Mouse (Mus musculus) CH12.LX (cell line): ENCODE measurements around the gene Amigo1. TPM values are rescaled to one million over a fixed set of nuclear protein-coding genes. Genes with fewer than 3 reads are reported as not detected.

Source experiments
- DNase-seq: peaks from one replicate; pipeline ENCODE4 v3.0.0-alpha.2; 2013; ENCODE audit errors: extremely low read depth
- H3K27ac ChIP-seq: 2 replicates; pipeline ENCODE4 v1.5.1; 2012; ENCODE audit warnings: low read depth, mild to moderate bottlenecking, control low read depth, moderate library complexity; ENCODE audit not compliant: insufficient read depth
- H3K27me3 ChIP-seq: replicated peaks from 2 replicates; pipeline ENCODE3; 2012; ENCODE audit warnings: inconsistent platforms
- H3K36me3 ChIP-seq, 2 experiments: replicated peaks in 1 of 2; 2 replicates each; pipeline versions ENCODE3 to v1.6.1; 2012; ENCODE audit warnings: inconsistent platforms in 1 of 2, low read length in 1 of 2, mild to moderate bottlenecking in 1 of 2, mixed read lengths in 1 of 2, moderate library complexity in 1 of 2; ENCODE audit not compliant: control insufficient read depth in 1 of 2, insufficient read depth in 1 of 2
- H3K4me1 ChIP-seq, 2 experiments: 2 replicates each; pipeline ENCODE4 v1.6.1; 2012; ENCODE audit warnings: inconsistent platforms in 1 of 2, moderate library complexity in 1 of 2; ENCODE audit not compliant: insufficient read depth in 2 of 2, control insufficient read depth in 1 of 2
- H3K4me2 ChIP-seq: 2 replicates; pipeline ENCODE4 v1.6.1; 2012; ENCODE audit warnings: low read depth, mild to moderate bottlenecking, control low read depth; ENCODE audit not compliant: poor library complexity, insufficient read depth, severe bottlenecking
- H3K4me3 ChIP-seq, 3 experiments: fragments of 150-350 bp in 1 of 3; sonication (generic) in 1 of 3; replicated peaks in 1 of 3; 2 replicates each; pipeline versions ENCODE3 to v1.5.1; 2011 to 2012; ENCODE audit warnings: low read depth in 2 of 3, low read length in 2 of 3, mild to moderate bottlenecking in 2 of 3, moderate library complexity in 2 of 3, control low read depth in 1 of 3, improper control_type of control experiment in 1 of 3, inconsistent platforms in 1 of 3, mixed read lengths in 1 of 3; ENCODE audit not compliant: poor library complexity in 1 of 3
- H3K79me2 ChIP-seq: replicated peaks from 2 replicates; pipeline ENCODE4 v1.6.1; 2012; ENCODE audit warnings: mild to moderate bottlenecking, moderate library complexity; ENCODE audit not compliant: control insufficient read depth, poor library complexity, insufficient read depth, severe bottlenecking; ENCODE audit errors: extremely low read depth
- H3K9ac ChIP-seq: 2 replicates; pipeline ENCODE4 v1.6.1; 2012; ENCODE audit warnings: low read depth, mild to moderate bottlenecking, control low read depth, moderate library complexity; ENCODE audit not compliant: insufficient read depth
- H3K9me3 ChIP-seq: replicated peaks from 2 replicates; pipeline ENCODE3; 2012; ENCODE audit warnings: low read length, inconsistent platforms, mixed read lengths
- CHD1 ChIP-seq: IDR thresholded peaks from 2 replicates; pipeline ENCODE4 v1.6.1; 2012; ENCODE audit warnings: low read depth, low read length, improper control_type of control experiment, inconsistent platforms
- CHD2 ChIP-seq: IDR thresholded peaks from 2 replicates; pipeline ENCODE4 v1.6.1; 2011; ENCODE audit warnings: low read length, improper control_type of control experiment
- CTCF ChIP-seq, 2 experiments: IDR thresholded peaks in 1 of 2; conservative IDR thresholded peaks in 1 of 2; 2 replicates each; pipeline ENCODE4 v1.5.1; 2011 to 2012; ENCODE audit warnings: low read depth in 2 of 2, low read length in 2 of 2, improper control_type of control experiment in 1 of 2, inconsistent platforms in 1 of 2, mild to moderate bottlenecking in 1 of 2, moderate library complexity in 1 of 2
- E2F4 ChIP-seq: IDR thresholded peaks from 2 replicates; pipeline ENCODE4 v1.6.1; 2011; ENCODE audit warnings: low read depth, low read length, improper control_type of control experiment; ENCODE audit not compliant: insufficient replicate concordance
- ELF1 ChIP-seq: IDR thresholded peaks from 2 replicates; pipeline ENCODE4 v1.6.1; 2014; ENCODE audit warnings: low read depth, mild to moderate bottlenecking, inconsistent platforms, low read length, improper control_type of control experiment
- EP300 ChIP-seq: IDR thresholded peaks from 2 replicates; pipeline ENCODE4 v1.6.1; 2011; ENCODE audit warnings: low read length, improper control_type of control experiment
- JUN ChIP-seq: IDR thresholded peaks from 2 replicates; pipeline ENCODE4 v1.6.1; 2011; ENCODE audit warnings: low read depth, mild to moderate bottlenecking, low read length, improper control_type of control experiment, moderate library complexity; ENCODE audit not compliant: insufficient read depth
- JUND ChIP-seq: conservative IDR thresholded peaks from 2 replicates; pipeline ENCODE4 v1.6.1; 2011; ENCODE audit warnings: low read depth, low read length, improper control_type of control experiment
- KAT2A ChIP-seq: IDR thresholded peaks from 2 replicates; pipeline ENCODE4 v1.6.1; 2012; ENCODE audit warnings: low read length, improper control_type of control experiment, inconsistent platforms; ENCODE audit not compliant: insufficient replicate concordance
- MAFK ChIP-seq: IDR thresholded peaks from 2 replicates; pipeline ENCODE4 v1.6.1; 2011; ENCODE audit warnings: low read length, improper control_type of control experiment; ENCODE audit not compliant: insufficient replicate concordance
- MAX ChIP-seq: IDR thresholded peaks from 2 replicates; pipeline ENCODE4 v1.6.1; 2011; ENCODE audit warnings: low read length, improper control_type of control experiment
- MAZ ChIP-seq: IDR thresholded peaks from 2 replicates; pipeline ENCODE4 v1.6.1; 2012; ENCODE audit warnings: low read depth, mild to moderate bottlenecking, inconsistent platforms, low read length, improper control_type of control experiment, moderate library complexity
- MXI1 ChIP-seq: IDR thresholded peaks from 2 replicates; pipeline ENCODE4 v1.6.1; 2011; ENCODE audit warnings: mild to moderate bottlenecking, low read depth, low read length, improper control_type of control experiment
- MYC ChIP-seq: IDR thresholded peaks from 2 replicates; pipeline ENCODE4 v1.6.1; 2011; ENCODE audit warnings: low read depth, mild to moderate bottlenecking, improper control_type of control experiment, low read length
- NELFE ChIP-seq: IDR thresholded peaks from 2 replicates; pipeline ENCODE4 v1.6.1; 2011; ENCODE audit warnings: low read depth, low read length, improper control_type of control experiment
- PAX5 ChIP-seq: IDR thresholded peaks from 2 replicates; pipeline ENCODE4 v1.6.1; 2012; ENCODE audit warnings: low read length, inconsistent platforms, mixed read lengths
- POLR2AphosphoS2 ChIP-seq: IDR thresholded peaks from 2 replicates; pipeline ENCODE4 v1.6.1; 2011; ENCODE audit warnings: low read depth, low read length, improper control_type of control experiment
- RAD21 ChIP-seq: IDR thresholded peaks from 2 replicates; pipeline ENCODE4 v1.6.1; 2011; ENCODE audit warnings: low read depth, mild to moderate bottlenecking, low read length, improper control_type of control experiment, moderate library complexity
- RCOR1 ChIP-seq: conservative IDR thresholded peaks from 2 replicates; pipeline ENCODE4 v1.6.1; 2012; ENCODE audit warnings: low read depth, mild to moderate bottlenecking, inconsistent platforms, low read length, improper control_type of control experiment
- SMC3 ChIP-seq: IDR thresholded peaks from 2 replicates; pipeline ENCODE4 v1.6.1; 2011; ENCODE audit warnings: low read depth, low read length, improper control_type of control experiment
- TBP ChIP-seq: conservative IDR thresholded peaks from 2 replicates; pipeline ENCODE4 v1.6.1; 2011; ENCODE audit warnings: low read depth, low read length, improper control_type of control experiment
- UBTF ChIP-seq: IDR thresholded peaks from 2 replicates; pipeline ENCODE4 v1.6.1; 2012; ENCODE audit warnings: low read depth, mild to moderate bottlenecking, inconsistent platforms, low read length, improper control_type of control experiment, moderate library complexity
- USF2 ChIP-seq: conservative IDR thresholded peaks from 2 replicates; pipeline ENCODE4 v1.6.1; 2011; ENCODE audit warnings: low read depth, low read length, improper control_type of control experiment
- ZKSCAN1 ChIP-seq: IDR thresholded peaks from 2 replicates; pipeline ENCODE4 v1.6.1; 2012; ENCODE audit warnings: low read depth, inconsistent platforms, low read length, improper control_type of control experiment, borderline replicate concordance
- ZMIZ1 ChIP-seq: IDR thresholded peaks from 2 replicates; pipeline ENCODE4 v1.6.1; 2012; ENCODE audit warnings: low read depth, mild to moderate bottlenecking, inconsistent platforms, low read length, improper control_type of control experiment
- ZNF384 ChIP-seq: IDR thresholded peaks from 2 replicates; pipeline ENCODE4 v1.6.1; 2012; ENCODE audit warnings: low read depth, low read length, improper control_type of control experiment, inconsistent platforms
- dilution Hi-C: fragments of 300-500 bp; cut with MboI; formaldehyde crosslinking; loops from 2 replicates; pipeline ENCODE4 v1.14.3; 2020; ENCODE audit warnings: low sequenced_read_pairs; ENCODE audit not compliant: extremely low pct_unique_long_range_greater_than_20kb, extremely low pct_ligation_motif_present
- in situ Hi-C: fragments of 300-500 bp; cut with MboI; formaldehyde crosslinking; loops from 3 replicates; pipeline ENCODE4 v1.14.3; 2019; ENCODE audit warnings: low sequenced_read_pairs, low pct_ligation_motif_present, low pct_unique_long_range_greater_than_20kb, mixed read lengths
- polyA plus RNA-seq: library from polyadenylated mRNA; unstranded; fragments of >175 nt; gene quantifications from 2 replicates; pipeline ENCODE4 v1.2.1, GENCODE M21; 2012; ENCODE audit warnings: low read depth; ENCODE audit not compliant: insufficient read length
- total RNA-seq, 2 experiments: library from RNA; depleted of rRNA; stranded (reverse); fragments of 300-350 nt in 1 of 2; fragments of >200 nt in 1 of 2; gene quantifications; 2 replicates each; pipeline ENCODE4 v1.2.3; 2012 to 2014

The Amigo1 gene
- total and polyA plus RNA-seq, 3 experiments = 0.21 to 0.59 TPM; not detected in 1

DNA sequence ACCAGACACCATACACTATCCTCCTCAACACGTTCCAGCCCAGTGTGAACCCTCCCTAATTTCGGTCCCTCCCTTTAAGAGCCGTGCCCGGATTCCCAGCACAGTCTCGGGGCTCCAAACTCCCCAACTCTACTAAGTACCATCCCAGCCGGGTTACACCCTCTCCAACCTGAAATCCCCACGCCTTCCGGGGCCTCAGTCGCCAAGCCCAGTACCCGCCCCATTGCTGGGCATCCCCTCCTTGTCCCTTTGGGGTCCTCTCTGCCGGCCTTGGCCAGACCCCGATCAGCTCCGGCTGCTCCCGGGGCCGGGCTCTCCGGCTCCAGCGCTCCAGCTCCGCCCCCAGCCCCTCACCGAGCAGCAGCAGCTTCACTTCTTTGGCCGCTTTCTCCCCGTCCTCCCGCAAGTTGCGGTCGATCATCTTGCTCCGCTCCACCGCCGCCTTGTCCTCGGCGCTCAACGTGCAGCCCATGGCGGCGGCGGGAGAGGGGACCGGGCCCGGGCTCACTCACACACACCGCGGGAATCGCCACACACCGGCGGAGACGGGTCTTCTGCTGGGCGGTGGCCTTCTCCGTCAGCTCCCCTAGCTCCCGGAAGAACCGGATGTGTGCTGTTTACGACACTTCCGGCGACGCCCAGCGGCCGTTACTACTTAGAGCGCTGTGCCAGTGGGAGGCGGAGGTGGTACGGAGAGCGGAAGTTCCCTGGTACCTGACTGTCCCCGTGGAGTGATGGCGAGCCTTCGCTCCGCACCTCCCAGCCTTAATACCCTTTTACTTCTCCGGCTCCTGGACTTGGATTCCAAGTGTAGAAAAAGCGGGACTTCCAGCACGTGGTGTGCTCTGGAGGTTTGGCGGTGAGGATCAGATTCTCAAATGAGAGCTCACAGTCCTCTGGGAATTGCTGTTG, 40.3 kb upstream of the Amigo1 start, which contains the start of gene Gnai3 (continued):
- TF ChIP-seq RCOR1 (no peak), ELF1 (peak; percentile 89), KAT2A (0 out of 2 replicates have a peak, but pooled peaks have one; percentile 62), CHD2 (no peak), NELFE (peak; percentile 96), E2F4 (no peak), EP300 (no peak), MAX (peak; percentile 80), PAX5 (no peak), SMC3 (no peak), MAFK (no peak), MXI1 (peak; percentile 84)

DNA sequence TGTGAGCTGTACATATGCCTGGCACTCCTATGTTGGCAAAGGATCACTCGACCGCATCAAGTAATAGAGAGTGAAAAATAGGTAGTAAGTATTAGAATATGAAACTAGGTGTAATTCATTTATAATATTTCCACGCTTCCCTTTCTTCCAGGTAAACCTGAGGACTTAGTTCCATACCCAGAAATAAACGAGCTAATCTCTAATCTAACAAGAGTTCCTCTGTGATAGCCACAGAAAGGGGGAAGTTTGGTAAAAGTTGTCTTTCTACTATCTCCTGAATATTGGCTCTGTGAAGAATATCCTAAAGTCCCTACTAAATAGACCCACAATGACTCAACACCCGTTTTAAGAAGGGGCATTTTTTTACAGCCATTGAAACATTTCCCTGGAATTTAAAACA, 39.5 kb upstream of the Amigo1 start:
- Histone ChIP-seq H3K9me3 (no peaks in the 10 kb centered on the region), H3K36me3 (peaks cover 0 to 37% of the 10 kb centered on the region in 2 experiments), H3K79me2 (peaks cover 32% of the 10 kb centered on the region), H3K4me1 (peaks cover 0 to 25% of the 10 kb centered on the region in 2 experiments; a peak in 2 of 4 replicates), H3K27ac (no peak overlapping the region), H3K27me3 (no peaks in the 10 kb centered on the region), H3K4me2 (peak overlapping the region; percentile 96), H3K4me3 (peak overlapping the region; percentile 76 to 98 (median 94)), H3K9ac (peak overlapping the region; percentile 90)
- TF ChIP-seq JUND = no peak
- TF ChIP-seq USF2 = no peak
- no peak for TF ChIP-seq JUN
- no peak for TF ChIP-seq CTCF (conservative IDR thresholded peaks at IDR 0.05 in 1 of 2, IDR thresholded peaks at IDR 0.05 in 1 of 2; ENCODE audit: low read depth in 2 of 2, low read length in 2 of 2)
- no peak for TF ChIP-seq KAT2A
- TF ChIP-seq UBTF = no peak
- TF ChIP-seq CHD1 = no peak; the same call in 1 of the 2 replicates
- no peak for TF ChIP-seq ZNF384
- no peak for TF ChIP-seq EP300
- TF ChIP-seq MAZ = no peak
- TF ChIP-seq ZMIZ1 = no peak
- TF ChIP-seq RAD21 = no peak
- no peak for TF ChIP-seq ZKSCAN1
- no peak for TF ChIP-seq NELFE
- TF ChIP-seq POLR2AphosphoS2 = no peak
- no peak for TF ChIP-seq TBP
- TF ChIP-seq MYC = no peak
- in situ Hi-C loops (loop anchor here (5.0 to 10.0 kb wide), 2 partner anchors 64 to 212 kb away; partner anchors contain the start of gene Gstm7), dilution Hi-C loops (no loop called here)
- DNase-seq = no peak
